Mouse (Mus musculus): ENCODE results near the gene Plcd1.

The Plcd1 gene

DNA sequence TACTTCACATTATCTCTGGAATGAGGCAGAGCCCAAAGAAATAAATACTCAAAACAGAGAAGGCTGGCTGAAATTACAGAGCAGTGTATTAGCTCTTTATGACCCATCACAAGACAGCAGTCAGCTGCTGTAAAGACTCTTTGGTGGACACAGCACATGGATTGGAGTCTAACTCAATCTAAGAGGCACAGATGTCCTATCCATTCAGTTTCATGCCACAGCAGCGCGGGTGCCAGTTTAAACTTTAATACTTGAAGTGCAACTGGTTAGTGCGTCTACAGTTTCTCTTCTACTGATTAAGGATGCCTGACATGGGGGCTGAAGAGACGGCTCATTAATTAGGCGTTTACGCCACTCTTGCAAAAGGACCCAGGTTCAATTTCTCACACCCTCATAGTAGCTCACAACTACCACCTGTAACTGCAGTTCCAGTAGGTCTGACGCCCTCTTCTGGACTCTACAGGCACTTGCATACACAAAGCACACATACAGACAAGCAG lies 67.4 kb downstream of the Plcd1 start:
- DNase-seq (ENCODE audit: low read depth in 1 of 2, low spot score in 2 of 2), result no peak

DNA sequence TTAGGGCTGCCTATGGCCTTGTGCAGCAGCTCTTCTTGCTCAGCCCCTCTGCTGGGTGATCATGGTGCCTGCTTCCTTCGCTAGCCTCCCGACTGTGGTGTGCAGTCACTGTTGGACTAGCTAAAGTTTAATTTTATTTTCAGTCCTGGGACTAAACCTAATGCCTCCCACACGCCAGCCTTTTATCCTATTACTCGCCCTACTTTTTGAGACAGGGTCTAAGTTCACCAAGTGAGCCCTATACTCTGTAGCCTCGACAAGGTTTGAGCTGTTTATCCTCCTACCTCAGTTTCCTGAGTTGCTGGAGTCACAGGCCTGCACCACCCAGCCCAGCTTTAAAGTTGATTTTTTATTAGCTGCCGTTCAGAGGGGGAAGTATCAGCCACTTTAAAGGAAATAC lies 68.0 kb downstream of the Plcd1 start:
- DNase-seq (ENCODE audit: low read depth in 1 of 2, low spot score in 2 of 2), result no peak

DNA sequence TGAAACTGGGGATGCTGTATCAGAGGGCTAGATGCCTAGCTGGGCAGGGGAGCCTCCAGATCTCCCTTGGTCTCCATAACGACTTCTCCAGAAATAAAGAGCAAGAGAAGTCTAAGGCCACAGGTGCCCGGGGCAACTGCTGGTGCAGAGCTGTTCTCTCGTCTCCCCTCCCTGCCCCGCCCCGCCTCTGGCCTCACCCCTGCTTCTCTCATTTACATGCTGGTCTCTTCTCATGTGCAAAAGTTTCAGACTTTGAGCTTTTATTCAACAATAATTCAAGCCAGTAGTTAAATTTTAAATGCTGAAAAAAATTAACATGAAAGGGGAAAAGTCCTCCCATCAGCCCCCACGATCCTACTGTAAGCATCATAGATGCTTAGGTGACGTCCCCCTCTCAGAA lies 71.6 kb downstream of the Plcd1 start:
- DNase-seq (ENCODE audit: low read depth in 1 of 2, low spot score in 2 of 2), result no peak
